12 mouse cellular contexts compared by ENCODE assay signal in genomic region chr12:118084134-118084533, GRCm38 (mm10).
DNase-seq lines count a peak whose midpoint lies in the region; ATAC-seq lines count a peak whose summit lies in the region.
"Had no signal": no experiment of that assay in that cellular context is flagged by ENCODE, and none has a peak within 500 bp of the region (broad histone marks: within the 10 kb centered on the region; RNA-seq: fewer than 3 reads in every experiment).

No protein-coding gene starts in this region.

- H3K27me3 ChIP-seq in embryonic facial prominence, embryonic 14.5 days (replicated peaks; ENCODE audit: control insufficient read depth, insufficient read depth, low read length), result no peaks in the 10 kb centered on the region
- no peaks in the 10 kb centered on the region for H3K27me3 ChIP-seq in embryonic facial prominence, embryonic 10.5 days (replicated peaks; ENCODE audit: low read depth, poor library complexity, severe bottlenecking)

- no peaks in the 10 kb centered on the region for H3K36me3 ChIP-seq in embryonic facial prominence, embryonic 14.5 days (ENCODE audit: control insufficient read depth, insufficient read depth, low read length)
- no peaks in the 10 kb centered on the region for H3K36me3 ChIP-seq in embryonic facial prominence, embryonic 10.5 days (replicated peaks)
- H3K36me3 ChIP-seq: neural tube, embryonic 13.5 days had no signal

- H3K9ac ChIP-seq in embryonic facial prominence, embryonic 14.5 days (ENCODE audit: low read depth, low read length), result no peak overlapping the region
- H3K9ac ChIP-seq: neural tube, embryonic 13.5 days had no signal

- H3K9me3 ChIP-seq in embryonic facial prominence, embryonic 14.5 days (ENCODE audit: control insufficient read depth, low read length), result no peaks in the 10 kb centered on the region
- H3K9me3 ChIP-seq in embryonic facial prominence, embryonic 10.5 days, result no peaks in the 10 kb centered on the region
- H3K9me3 ChIP-seq: neural tube, embryonic 13.5 days had no signal

- H3K4me3 ChIP-seq in embryonic facial prominence, embryonic 14.5 days (ENCODE audit: low read depth, low read length), result no peak overlapping the region
- H3K4me3 ChIP-seq in embryonic facial prominence, embryonic 10.5 days, result no peak overlapping the region
- H3K4me3 ChIP-seq: neural tube, embryonic 13.5 days had no signal

- 57% methylated on average over 5 of the region's 5 CpGs for WGBS in embryonic facial prominence, embryonic 14.5 days
- WGBS in embryonic facial prominence, embryonic 10.5 days, result 94% methylated on average over 5 of the region's 5 CpGs

- no peaks in the 10 kb centered on the region for H3K4me1 ChIP-seq in embryonic facial prominence, embryonic 14.5 days (ENCODE audit: control insufficient read depth, insufficient read depth, low read length)
- no peaks in the 10 kb centered on the region for H3K4me1 ChIP-seq in embryonic facial prominence, embryonic 10.5 days
- H3K4me1 ChIP-seq: neural tube, embryonic 13.5 days had no signal

- peak; percentile 58 for DNase-seq in embryonic facial prominence, embryonic 14.5 days (ENCODE audit: low spot score)
- no peak for DNase-seq in embryonic facial prominence, embryonic 10.5 days (ENCODE audit: low spot score)
- peak; percentile 13 to 18 for DNase-seq in kidney, postnatal 4 days
- no peak for DNase-seq in kidney, adult 18-20 months
- DNase-seq in right cerebral cortex, postnatal 10 days (ENCODE audit: low spot score in 2 of 2), result peak; percentile 31 to 43
- DNase-seq in right cerebral cortex, adult 18-20 months, result no peak
- DNase-seq in mesoderm, embryonic 11.5 days (ENCODE audit: low read depth, low spot score), result peak; percentile 17
- no peak for DNase-seq in frontal cortex, postnatal 36 days (ENCODE audit: low spot score in 2 of 2)
- DNase-seq: adrenal gland, postnatal 25 days; heart, adult 18-20 months had no signal

- no peak overlapping the region for H3K4me2 ChIP-seq in embryonic facial prominence, embryonic 14.5 days (ENCODE audit: low read depth, low read length)
- H3K4me2 ChIP-seq: neural tube, embryonic 13.5 days had no signal

- no peak for ATAC-seq in embryonic facial prominence, embryonic 14.5 days (ENCODE audit: low read depth)

- no peak overlapping the region for H3K27ac ChIP-seq in embryonic facial prominence, embryonic 14.5 days (replicated peaks; ENCODE audit: low read depth, low read length)
- no peak overlapping the region for H3K27ac ChIP-seq in embryonic facial prominence, embryonic 10.5 days (replicated peaks)
- H3K27ac ChIP-seq: macrophage; neural tube, embryonic 13.5 days had no signal

Comparison
In these comparisons a context has a peak if more than half of its experiments do, and no peak if none do; other contexts are left out.
1. DNase-seq: peak in embryonic facial prominence, embryonic 14.5 days (single experiment), kidney, postnatal 4 days (2 of 2), right cerebral cortex, postnatal 10 days (2 of 2) and mesoderm, embryonic 11.5 days (single experiment); none in embryonic facial prominence, embryonic 10.5 days (single experiment), kidney, adult 18-20 months (single experiment), right cerebral cortex, adult 18-20 months (single experiment) and frontal cortex, postnatal 36 days (0 of 2).